Mouse (Mus musculus) forebrain, embryonic 16.5 days (tissue): Measurements from ENCODE around the gene C5ar1. TPM values are rescaled to one million over a fixed set of nuclear protein-coding genes. Genes with fewer than 3 reads are reported as not detected.

Source experiments
- ATAC-seq: fragments of 200-750 bp; cut with Nextera tagmentation; 2 replicates; pipeline ENCODE4 v1.8.0; 2017; ENCODE audit warnings: mild to moderate bottlenecking, moderate library complexity
- H3K27ac ChIP-seq: fragments of 300-500 bp; sonication (generic); 2 replicates; pipeline ENCODE4 v1.5.1; 2014; ENCODE audit warnings: low read length, control low read depth
- H3K27me3 ChIP-seq: fragments of 300-500 bp; sonication (generic); replicated peaks from 2 replicates; pipeline ENCODE4 v1.6.1; 2014; ENCODE audit warnings: low read length; ENCODE audit not compliant: control insufficient read depth, insufficient read depth
- H3K36me3 ChIP-seq: fragments of 300-500 bp; sonication (generic); 2 replicates; pipeline ENCODE4 v1.6.1; 2014; ENCODE audit not compliant: control insufficient read depth, insufficient read depth
- H3K4me1 ChIP-seq: fragments of 300-500 bp; sonication (generic); replicated peaks from 2 replicates; pipeline ENCODE4 v1.6.1; 2014; ENCODE audit warnings: low read length; ENCODE audit not compliant: control insufficient read depth, insufficient read depth
- H3K4me2 ChIP-seq: fragments of 300-500 bp; sonication (generic); 2 replicates; pipeline ENCODE4 v1.6.1; 2014; ENCODE audit warnings: mild to moderate bottlenecking, low read length, control low read depth
- H3K4me3 ChIP-seq: fragments of 300-500 bp; sonication (generic); replicated peaks from 2 replicates; pipeline ENCODE4 v1.5.1; 2014; ENCODE audit warnings: mild to moderate bottlenecking, low read length, control low read depth
- H3K9ac ChIP-seq: fragments of 300-500 bp; sonication (generic); replicated peaks from 2 replicates; pipeline ENCODE4 v1.6.1; 2014; ENCODE audit warnings: low read depth, low read length, control low read depth
- H3K9me3 ChIP-seq: fragments of 300-500 bp; sonication (generic); 2 replicates; pipeline ENCODE4 v1.6.1; 2016; ENCODE audit warnings: low read length; ENCODE audit not compliant: control insufficient read depth
- WGBS: fragments of 180-500 bp; shearing (Covaris S2); extraction: QIAGEN DNeasy Blood & Tissue Kit; methylation state at CpG from one replicate; pipeline ENCODE4 v1.1.7; 2014; 5-methylcytosine and 5-hydroxymethylcytosine counted together
- polyA plus RNA-seq: library from polyadenylated mRNA; unstranded; fragments of >200 nt; fragmentation: Nextera tagmentation; extraction: Ambion mirVana; gene quantifications from 2 replicates; pipeline ENCODE4 v1.2.1, GENCODE M21; 2015

The C5ar1 gene
- polyA plus RNA-seq, 1 experiment from 2014 or later, result 2.0 TPM

GRCm38 (mm10) chr7:16295321-16295900, 36.1 kb upstream of the C5ar1 start:
- H3K36me3 ChIP-seq, result no peaks in the 10 kb centered on the region
- peak overlapping the region; percentile 56 for H3K9ac ChIP-seq
- no peaks in the 10 kb centered on the region for H3K27me3 ChIP-seq
- WGBS, result 2% methylated on average over 41 of the region's 41 CpGs
- ATAC-seq, result peak; percentile 38
- H3K9me3 ChIP-seq, result no peaks in the 10 kb centered on the region
- H3K4me1 ChIP-seq, result peaks cover 29% of the 10 kb centered on the region
- peak overlapping the region; percentile 55 for H3K4me3 ChIP-seq
- H3K27ac ChIP-seq, result peak overlapping the region; percentile 83
- H3K4me2 ChIP-seq, result peak overlapping the region; percentile 94

GRCm38 (mm10) chr7:16294837-16295236, 35.5 kb upstream of the C5ar1 start:
- H3K4me2 ChIP-seq, result peak overlapping the region; percentile 94
- peak overlapping the region; percentile 55 for H3K4me3 ChIP-seq
- under 1% methylated on average over 23 of the region's 23 CpGs for WGBS
- H3K9ac ChIP-seq, result peak overlapping the region; percentile 56
- ATAC-seq, result peak; percentile 55
- H3K27ac ChIP-seq, result peak overlapping the region; percentile 83
- H3K4me1 ChIP-seq, result peaks cover 26% of the 10 kb centered on the region
- no peaks in the 10 kb centered on the region for H3K9me3 ChIP-seq
- no peaks in the 10 kb centered on the region for H3K36me3 ChIP-seq
- H3K27me3 ChIP-seq, result no peaks in the 10 kb centered on the region

GRCm38 (mm10) chr7:16294346-16294745, 35.0 kb upstream of the C5ar1 start:
- no peaks in the 10 kb centered on the region for H3K36me3 ChIP-seq
- H3K27me3 ChIP-seq, result no peaks in the 10 kb centered on the region
- peak; percentile 34; the same call in 1 of the 2 replicates for ATAC-seq
- no peaks in the 10 kb centered on the region for H3K9me3 ChIP-seq
- no peak overlapping the region for H3K4me3 ChIP-seq
- peak overlapping the region; percentile 94 for H3K4me2 ChIP-seq
- H3K4me1 ChIP-seq, result peaks cover 26% of the 10 kb centered on the region
- no peak overlapping the region for H3K27ac ChIP-seq
- WGBS, result 32% methylated on average over 4 of the region's 4 CpGs
- H3K9ac ChIP-seq, result no peak overlapping the region

DNA sequence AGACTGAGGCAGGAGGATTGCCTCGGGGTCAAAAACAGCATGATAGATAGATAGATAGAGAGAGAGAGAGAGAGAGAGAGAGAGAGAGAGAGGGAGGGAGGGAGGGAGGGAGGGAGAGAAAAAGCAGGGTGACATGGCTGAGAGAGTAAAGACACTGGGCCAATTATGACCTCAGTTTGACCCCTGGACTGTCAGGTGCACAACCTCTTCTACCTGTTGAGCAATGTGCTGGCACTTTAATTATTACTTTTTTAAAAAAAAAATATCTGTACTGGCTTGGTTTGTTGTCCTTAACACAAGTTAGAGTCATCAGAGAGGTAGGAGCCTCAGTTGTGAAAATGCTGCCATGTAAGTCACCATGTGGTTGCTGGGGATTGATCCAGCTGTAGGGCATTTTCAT, 28.5 kb upstream of the C5ar1 start:
- no peak overlapping the region for H3K9ac ChIP-seq
- peaks cover 6% of the 10 kb centered on the region for H3K36me3 ChIP-seq
- H3K4me1 ChIP-seq, result peaks cover 11% of the 10 kb centered on the region
- no peaks in the 10 kb centered on the region for H3K9me3 ChIP-seq
- ATAC-seq, result no peak
- H3K27ac ChIP-seq, result no peak overlapping the region
- no peaks in the 10 kb centered on the region for H3K27me3 ChIP-seq
- no peak overlapping the region for H3K4me3 ChIP-seq
- H3K4me2 ChIP-seq, result no peak overlapping the region
- 62% methylated on average over 1 of the region's 1 CpGs for WGBS

- H3K27ac ChIP-seq, result peak overlapping the region; percentile 90
- H3K4me3 ChIP-seq, result peak overlapping the region; percentile 61
- peak overlapping the region; percentile 66 for H3K9ac ChIP-seq
- no peaks in the 10 kb centered on the region for H3K27me3 ChIP-seq
- ATAC-seq, result no peak
- H3K36me3 ChIP-seq, result peaks cover 6% of the 10 kb centered on the region
- WGBS, result 78% methylated on average over 2 of the region's 2 CpGs
- peak overlapping the region; percentile 52 for H3K4me2 ChIP-seq
- peaks cover 11% of the 10 kb centered on the region for H3K4me1 ChIP-seq
- H3K9me3 ChIP-seq, result no peaks in the 10 kb centered on the region
These were observed 27.7 kb upstream of the C5ar1 start for GRCm38 (mm10) chr7:16287016-16287415.

DNA sequence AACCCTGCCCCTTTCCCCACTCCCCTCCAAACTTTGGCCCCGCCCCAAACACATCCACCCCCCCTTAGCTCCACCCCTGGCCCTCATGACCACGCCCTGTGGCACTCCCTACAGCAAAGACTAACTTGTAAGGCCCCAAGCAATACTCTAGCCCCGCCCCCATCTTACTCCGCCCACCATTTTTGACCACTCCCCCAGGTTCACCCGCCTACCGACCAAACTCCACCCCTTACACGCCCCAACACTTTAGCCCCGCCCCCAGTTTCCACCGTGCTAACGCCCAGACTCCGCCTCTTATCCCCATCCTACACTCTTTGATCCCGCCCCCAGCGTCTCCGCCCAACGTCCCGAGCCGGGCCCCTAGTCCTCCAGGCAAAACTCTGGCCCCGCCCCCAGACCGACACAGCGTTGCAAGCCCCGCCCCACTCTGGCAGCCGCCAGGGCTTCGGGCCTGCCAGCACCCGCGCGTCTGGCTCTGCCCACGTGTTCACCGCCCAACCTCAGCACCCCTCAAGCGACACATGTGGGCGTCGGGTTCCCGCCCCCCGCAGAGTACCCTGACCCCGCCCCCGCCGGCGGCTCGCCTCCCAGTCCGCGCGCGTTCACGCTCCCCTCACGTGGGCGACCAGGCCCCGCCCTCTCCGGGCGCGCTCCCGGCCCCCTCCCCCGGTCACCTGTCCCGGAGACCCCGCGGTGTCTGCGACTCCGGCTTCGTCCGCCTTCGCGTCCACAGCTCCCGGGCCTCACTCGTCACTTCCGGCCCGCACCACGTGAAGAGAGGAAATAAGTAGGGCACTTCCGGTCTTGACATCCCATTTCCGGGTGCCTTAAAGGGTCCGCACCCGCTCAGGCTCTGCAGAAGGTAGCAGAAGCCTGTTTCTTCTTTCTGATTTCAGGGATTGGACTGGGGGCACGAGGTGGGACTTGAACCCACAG, 27.0 kb upstream of the C5ar1 start, which contains the start of gene Ccdc9:
TSS of gene Ccdc9 (minus strand) at position 770 of the 936 bp plus-strand sequence.
- peak; percentile 95 for ATAC-seq
- H3K4me1 ChIP-seq, result peaks cover 11% of the 10 kb centered on the region
- no peaks in the 10 kb centered on the region for H3K27me3 ChIP-seq
- H3K4me2 ChIP-seq, result peak within 1 kb of the TSS; percentile 52
- peak within 1 kb of the TSS; percentile 90 for H3K27ac ChIP-seq
- no peaks in the 10 kb centered on the region for H3K9me3 ChIP-seq
- H3K9ac ChIP-seq, result peak within 1 kb of the TSS; percentile 66
- H3K4me3 ChIP-seq, result peak within 1 kb of the TSS; percentile 61
- under 1% methylated on average over 67 of the region's 70 CpGs for WGBS
- H3K36me3 ChIP-seq, result peaks cover 7% of the 10 kb centered on the region

DNA sequence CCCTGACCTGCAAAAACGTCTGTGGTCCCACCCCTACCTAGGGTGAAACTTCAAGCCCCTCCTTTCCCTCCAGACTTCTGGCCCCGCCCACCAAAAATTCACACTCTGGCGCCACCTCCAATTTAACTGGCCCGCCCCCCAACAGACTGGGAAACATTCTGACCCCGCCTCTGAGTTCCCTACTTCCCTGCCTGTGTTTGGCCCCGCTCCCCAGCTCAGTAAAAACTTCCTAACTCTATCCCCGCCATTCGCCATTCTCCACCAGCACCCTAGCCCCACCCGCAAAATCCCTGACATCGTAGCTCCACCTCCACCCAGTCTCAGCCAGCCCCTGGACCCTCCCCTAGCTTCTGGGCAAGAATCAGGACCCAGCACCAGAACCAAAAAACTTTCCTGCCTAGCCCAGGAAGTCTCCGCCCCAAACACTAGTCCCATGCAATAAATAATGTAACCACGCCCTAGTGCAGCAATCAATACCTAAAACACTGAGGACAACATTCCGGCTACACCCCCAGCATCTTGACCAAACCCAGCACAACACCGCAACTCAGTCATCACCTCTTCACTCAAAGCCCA, 26.2 kb upstream of the C5ar1 start:
- peaks cover 11% of the 10 kb centered on the region for H3K36me3 ChIP-seq
- no peak overlapping the region for H3K27ac ChIP-seq
- no peaks in the 10 kb centered on the region for H3K27me3 ChIP-seq
- 3% methylated on average over 14 of the region's 14 CpGs for WGBS
- peak overlapping the region; percentile 52 for H3K4me2 ChIP-seq
- peak overlapping the region; percentile 61 for H3K4me3 ChIP-seq
- ATAC-seq, result peak; percentile 24
- H3K9me3 ChIP-seq, result no peaks in the 10 kb centered on the region
- H3K9ac ChIP-seq, result no peak overlapping the region
- peaks cover 11% of the 10 kb centered on the region for H3K4me1 ChIP-seq

DNA sequence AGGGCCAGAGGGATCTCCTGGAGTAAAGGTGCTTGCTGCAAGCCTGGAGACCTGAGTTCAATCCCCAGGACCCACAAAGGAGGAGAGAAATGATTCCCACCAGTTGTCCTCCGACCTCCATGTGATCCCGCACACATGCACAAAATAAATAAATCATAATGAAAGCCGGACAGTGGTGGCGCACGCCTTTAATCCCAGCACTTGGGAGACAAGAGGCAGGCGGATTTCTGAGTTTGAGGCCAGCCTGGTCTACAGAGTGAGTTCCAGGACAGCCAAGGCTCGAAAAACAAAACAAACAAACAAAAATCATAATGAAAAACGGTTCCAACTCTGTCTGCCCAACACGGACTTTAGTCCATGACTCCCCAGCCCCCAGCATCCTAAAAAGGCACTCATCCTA, 25.6 kb upstream of the C5ar1 start:
- 73% methylated on average over 9 of the region's 9 CpGs for WGBS
- Histone ChIP-seq H3K9me3 (no peaks in the 10 kb centered on the region), H3K4me3 (no peak overlapping the region), H3K27me3 (no peaks in the 10 kb centered on the region), H3K4me1 (peaks cover 11% of the 10 kb centered on the region), H3K27ac (no peak overlapping the region), H3K9ac (no peak overlapping the region), H3K36me3 (peaks cover 11% of the 10 kb centered on the region), H3K4me2 (no peak overlapping the region)
- ATAC-seq, result no peak

GRCm38 (mm10) chr7:16284001-16284400, 24.7 kb upstream of the C5ar1 start:
- Histone ChIP-seq H3K9ac (no peak overlapping the region), H3K36me3 (peaks cover 11% of the 10 kb centered on the region), H3K27me3 (no peaks in the 10 kb centered on the region), H3K4me3 (no peak overlapping the region), H3K4me2 (no peak overlapping the region), H3K9me3 (no peaks in the 10 kb centered on the region), H3K27ac (no peak overlapping the region), H3K4me1 (peaks cover 11% of the 10 kb centered on the region)
- WGBS, result 86% methylated on average over 8 of the region's 8 CpGs
- ATAC-seq, result no peak
